Mouse (Mus musculus): ENCODE results near the gene Pdzrn4. TPM values are rescaled to one million over a fixed set of nuclear protein-coding genes. Genes with fewer than 3 reads are reported as not detected.

Gene Pdzrn4
- total RNA-seq, 2 experiments from 2014 or later, result 0.54 to 0.74 TPM

DNA sequence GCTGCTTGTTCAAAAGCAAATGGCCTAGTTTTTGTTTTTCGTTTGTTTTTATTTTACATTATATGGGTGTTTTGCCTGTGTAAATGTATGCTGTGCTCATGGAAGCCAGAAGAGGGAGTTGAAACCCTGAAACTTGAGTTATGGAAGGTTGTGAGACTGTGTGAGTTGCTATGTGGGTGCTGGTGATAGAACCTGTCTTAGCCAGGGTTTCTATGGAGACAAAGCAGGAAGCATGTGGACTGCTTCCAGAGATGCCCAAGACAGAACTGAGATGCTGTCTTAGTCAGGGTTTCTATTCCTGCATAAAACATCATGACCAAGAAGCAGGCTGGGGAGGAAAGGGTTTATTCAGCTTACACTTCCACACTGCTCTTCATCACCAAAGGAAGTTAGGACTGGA, 190.8 kb downstream of the Pdzrn4 start:
- no peak for DNase-seq

DNA sequence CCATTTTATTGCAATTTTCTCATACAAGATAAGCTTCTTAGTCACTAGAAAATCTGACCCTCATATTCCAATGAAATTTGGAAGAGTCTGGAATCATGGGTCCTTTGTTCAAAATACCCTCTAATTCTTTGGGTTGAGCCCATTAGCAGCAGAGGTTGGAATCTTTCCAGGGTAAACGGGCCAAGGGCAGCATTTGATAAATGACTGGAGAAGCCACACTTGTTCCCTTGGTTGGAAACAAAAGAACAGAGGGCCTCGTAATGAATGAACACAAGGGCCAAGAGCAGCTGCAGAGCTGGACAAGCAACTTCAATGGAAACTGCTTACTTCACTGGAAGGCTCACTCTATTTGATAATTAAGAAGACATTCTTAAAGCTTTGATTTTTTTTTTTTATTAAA, 198.0 kb downstream of the Pdzrn4 start:
- DNase-seq, result no peak

DNA sequence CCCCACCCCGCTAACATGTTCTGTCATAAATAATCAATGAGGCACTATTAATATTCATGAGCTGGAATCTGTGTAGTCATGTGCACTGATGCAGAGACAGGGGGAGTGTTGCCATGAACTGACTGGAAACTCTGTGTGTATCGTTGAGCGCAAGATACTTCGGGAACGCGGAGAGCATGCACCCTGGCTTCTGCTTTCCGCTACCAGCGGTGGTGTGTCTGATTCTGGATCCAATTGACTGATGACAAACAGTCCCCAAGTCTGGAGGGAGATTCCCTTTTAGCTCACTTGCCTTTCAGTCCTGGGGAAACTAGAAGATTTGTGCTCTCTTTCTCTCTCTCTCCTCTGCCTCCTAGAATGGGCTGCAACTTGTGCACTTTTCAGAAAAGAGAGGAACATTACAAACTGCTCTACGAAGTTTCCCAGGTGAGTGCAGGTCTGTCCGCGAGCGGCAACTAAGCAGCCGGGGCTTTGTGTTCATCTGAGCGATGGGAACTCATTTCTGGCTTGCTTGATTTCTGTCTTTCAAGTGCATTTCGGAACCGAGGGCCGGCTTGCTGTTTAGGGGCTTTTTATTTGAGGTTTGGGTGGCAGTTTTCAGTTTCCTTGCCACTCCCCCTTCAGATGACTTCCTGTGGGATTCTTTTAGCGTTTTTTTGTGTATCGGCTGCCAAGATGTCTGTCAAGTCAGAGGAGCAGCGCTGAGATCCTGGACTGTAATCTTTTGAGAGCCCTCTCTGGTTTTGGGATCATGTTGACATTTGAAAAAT, 200.5 kb downstream of the Pdzrn4 start:
- DNase-seq, result no peak

DNA sequence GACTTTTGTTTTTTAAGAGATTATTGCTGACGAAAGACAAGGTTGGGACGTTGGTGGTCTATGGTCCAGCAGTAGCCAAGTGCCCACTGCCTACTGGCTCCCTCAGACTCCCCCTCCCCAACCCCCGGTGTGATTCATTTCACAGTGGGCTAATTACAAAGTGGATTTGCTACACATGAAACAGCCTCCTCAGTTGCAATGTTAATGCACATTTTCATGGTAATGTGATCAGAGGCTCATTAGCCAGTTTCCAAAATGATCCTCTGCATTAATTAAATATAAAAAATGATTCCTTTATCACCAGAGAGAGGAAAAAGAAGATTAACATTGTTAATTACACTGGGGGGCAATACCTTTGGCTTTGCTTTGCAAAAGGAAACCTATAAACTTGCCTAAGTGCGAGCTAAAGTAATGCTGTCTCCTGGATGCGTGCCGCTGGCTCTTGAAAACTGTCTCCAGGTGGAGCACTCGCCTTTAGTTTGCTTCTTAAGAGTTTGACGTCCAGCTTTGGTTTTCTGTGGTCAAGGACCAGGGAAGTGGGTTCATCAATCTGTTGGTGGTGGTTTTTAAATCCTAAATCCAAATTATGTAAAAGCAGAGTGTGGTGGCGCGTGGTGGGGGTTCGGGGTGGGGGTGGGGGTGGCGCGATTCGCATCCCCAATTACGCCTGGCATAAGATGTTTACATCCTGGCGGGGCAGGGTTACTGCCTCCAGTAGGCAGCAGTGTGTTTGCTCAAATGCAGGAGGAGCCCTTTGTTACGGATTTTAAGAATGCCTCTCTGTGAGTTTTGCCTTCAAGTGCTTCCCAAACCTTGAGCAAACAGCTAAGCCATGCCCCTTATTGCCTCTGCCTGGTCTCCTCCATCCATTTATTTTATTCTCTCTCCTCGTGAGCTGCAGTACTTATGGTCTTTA, 202.0 kb downstream of the Pdzrn4 start:
- no peak for DNase-seq

DNA sequence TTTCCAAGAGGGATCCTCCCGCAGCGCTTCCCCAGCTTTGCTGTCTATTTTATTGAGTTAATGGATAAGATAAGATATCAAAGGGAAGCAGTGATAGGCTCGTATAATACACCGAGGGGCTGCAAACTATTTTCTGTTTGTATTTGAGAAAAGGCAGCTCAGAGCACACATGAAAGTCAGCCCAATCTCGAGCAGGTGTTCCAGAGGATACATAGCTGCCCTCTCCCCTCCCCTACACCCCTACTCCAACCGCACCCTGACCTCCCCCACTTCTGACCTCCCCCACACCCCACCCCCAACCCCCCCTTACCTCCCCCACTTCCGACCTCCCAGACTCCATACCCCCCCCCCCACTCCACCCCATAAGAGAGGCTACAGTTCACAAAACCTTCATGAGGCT, 202.7 kb downstream of the Pdzrn4 start:
- no peak for DNase-seq

DNA sequence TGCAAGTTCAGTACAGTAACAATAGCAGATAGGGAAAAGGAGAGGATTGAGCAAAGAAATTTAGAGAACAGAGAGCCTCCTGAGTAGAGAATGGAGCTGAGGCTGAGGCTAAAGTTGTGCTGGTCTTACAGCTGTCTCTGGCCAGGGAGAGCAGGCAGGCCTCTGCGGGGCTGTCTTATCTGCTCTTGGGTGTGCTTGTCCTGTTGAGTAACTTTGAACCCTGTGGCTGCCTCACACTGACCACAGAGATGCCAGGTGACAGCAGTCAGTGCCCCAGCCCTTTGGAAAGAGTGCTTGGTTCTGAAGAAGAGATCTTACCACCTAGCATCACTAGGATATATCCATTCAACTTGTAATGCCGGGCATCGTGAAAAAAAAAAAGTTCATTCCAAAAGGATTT, 214.2 kb downstream of the Pdzrn4 start:
- DNase-seq, result no peak

DNA sequence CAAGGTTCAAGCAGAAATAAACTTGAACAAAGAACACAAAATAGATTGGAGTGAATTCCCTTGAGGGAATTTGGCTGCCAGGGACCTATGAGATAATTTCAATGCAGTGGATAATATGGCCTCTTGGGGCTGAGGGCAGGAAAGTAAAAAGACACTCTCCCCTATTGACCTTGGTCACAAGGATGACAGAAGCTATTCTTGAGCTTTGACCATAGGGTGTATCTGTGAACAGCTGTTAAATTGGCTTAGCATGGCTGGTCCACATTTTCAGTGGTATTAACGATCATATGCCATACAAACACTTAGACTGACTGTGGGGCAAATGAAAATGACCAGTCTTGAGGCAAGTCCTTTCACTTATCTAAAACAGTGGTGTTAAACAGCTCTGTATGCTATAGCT, 215.7 kb downstream of the Pdzrn4 start:
- no peak for DNase-seq

DNA sequence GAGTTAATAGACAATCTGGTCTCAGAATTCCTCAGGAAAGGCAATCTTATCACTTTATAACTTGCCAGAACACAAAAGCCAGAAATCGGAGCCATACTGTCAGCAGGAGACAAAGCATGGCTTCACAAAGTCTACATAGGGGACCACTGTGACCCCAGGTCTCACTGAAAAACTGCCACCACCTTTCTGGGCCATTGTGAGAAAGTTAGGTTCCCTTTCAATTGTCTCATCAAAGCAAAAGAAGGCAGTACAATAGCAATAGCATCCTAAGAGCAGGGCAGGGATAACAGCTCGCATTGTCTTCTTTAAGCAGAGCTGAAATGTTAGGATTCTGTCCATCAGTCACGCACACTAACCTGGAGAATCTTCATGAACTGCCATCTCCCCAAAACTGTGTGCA, 216.5 kb downstream of the Pdzrn4 start:
- no peak for DNase-seq

DNA sequence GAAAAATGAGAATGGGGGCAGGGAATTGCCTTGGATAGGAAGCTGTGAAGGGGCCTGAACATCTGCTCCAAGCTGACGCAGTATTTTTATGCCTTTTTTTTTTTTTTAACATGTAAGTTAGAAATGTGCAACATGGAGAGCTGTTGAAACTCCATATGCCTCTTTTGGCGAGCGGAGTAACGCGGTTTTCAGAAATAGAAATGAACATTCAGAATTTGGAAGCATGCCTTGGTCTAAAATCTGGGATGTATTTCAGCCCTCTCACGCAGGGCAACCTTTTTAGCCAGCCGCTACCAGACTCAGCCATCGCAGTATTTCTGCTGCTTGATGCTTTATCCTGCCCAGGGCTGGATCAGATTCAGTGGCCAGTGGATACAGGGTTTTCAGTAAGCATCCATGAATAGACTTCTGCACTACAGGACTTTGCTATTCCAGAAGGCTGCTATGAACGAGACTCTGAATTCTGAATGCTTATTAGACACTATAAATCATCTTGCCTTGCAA, 225.1 kb downstream of the Pdzrn4 start:
- no peak for DNase-seq

DNA sequence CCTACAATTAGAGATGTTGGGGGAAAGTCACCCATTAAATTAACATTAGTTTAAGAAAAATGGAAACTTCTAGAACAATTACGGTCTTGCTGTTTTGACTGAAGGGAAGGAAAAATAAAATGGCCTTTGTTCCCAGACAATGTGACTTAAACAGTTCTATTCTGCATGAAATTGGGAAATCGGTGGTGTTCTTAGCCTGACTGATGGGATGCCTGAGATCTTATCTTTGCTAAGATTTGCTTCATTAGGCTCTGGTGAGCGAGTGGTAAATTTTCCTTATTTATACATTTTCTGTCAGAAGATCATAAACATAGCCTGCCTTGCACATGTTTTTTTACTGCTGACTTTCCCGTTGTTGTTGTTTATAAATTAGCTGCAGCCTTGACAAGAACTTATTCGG, 225.6 kb downstream of the Pdzrn4 start:
- DNase-seq, result no peak

DNA sequence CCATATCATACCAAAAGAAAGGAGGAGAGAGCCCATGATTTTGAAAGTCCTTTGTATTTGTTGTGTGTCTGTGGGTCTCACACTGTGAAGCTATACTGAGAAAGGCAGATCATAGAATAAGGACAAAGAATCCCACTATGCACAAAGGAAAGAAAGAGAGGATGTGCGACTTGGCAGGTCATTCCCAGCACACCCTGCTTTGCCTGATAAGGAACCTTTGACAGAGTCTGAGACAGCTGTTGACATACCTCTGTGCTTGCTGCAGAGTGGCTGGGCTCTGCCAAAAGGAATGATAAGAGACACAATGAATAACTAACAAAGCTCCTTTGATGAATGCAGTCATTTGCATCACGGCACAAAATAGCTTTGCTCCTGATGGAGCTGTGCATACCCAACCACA, 232.5 kb downstream of the Pdzrn4 start:
- DNase-seq, result no peak

DNA sequence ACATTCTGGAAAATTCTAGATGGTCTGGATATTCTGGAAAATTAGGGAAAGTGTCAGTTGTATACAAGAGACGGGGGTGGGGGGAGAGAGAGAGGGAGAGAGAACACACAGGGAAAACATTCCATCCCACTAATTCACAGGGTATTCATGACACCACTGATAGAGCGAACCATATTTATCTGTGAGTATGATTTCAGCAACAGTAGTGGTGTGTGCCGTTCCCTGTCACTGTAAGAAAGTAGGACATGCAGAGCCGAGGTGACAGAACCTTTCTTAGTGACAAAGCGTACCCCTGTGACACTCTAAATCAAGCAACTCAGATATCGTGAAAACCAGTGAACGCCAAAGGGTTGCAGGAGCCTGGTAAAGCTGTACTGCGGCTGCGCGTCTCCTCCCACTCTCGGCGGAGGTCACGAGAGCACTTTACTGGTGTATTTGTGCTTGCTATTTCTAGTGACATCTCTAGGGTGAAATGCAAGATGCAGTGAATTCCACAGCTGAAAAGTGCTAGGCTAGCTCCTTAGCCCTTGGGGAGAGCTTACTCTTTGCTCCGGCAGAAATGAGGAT, 237.4 kb downstream of the Pdzrn4 start:
- DNase-seq, result no peak

DNA sequence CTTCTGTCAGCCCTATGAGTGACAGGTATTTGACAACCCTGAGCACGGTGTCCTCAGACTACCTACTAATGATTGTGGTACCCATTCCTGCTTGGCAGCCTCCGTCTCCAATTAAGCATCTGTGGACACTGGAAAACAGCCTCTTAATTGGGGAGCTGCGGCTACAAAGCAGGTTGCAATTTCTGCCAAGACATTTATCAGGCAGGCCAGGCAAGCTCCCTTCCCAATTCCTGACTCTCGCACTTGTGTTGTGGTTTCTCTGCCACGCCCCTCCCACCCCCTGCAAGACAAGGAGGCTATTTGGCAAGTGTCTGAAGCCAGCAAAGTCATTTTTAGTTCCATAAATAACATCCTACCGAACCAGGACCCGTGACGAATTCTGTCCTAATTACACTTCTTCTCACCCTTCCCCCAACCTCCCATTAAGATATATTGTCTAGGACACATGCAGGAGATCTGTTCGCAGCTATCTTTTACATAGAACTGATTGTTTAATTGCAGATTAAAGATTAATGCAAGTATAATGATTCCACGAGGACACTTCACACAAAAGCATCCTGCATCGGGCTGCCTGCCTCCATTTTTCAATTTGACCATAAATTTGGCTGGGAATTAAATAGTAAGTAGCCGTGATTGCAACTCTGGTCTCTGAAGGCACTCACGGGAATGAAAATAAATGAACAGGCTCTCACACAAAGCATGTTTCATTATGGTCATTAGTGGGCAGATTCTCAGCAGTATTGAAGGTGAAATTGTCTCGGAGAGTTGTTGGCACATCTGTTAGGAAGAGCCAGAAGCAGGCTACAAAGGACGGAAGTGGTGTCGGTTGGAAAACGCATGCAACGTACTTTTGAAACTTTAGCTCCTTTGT, 243.8 kb downstream of the Pdzrn4 start:
- no peak for DNase-seq

DNA sequence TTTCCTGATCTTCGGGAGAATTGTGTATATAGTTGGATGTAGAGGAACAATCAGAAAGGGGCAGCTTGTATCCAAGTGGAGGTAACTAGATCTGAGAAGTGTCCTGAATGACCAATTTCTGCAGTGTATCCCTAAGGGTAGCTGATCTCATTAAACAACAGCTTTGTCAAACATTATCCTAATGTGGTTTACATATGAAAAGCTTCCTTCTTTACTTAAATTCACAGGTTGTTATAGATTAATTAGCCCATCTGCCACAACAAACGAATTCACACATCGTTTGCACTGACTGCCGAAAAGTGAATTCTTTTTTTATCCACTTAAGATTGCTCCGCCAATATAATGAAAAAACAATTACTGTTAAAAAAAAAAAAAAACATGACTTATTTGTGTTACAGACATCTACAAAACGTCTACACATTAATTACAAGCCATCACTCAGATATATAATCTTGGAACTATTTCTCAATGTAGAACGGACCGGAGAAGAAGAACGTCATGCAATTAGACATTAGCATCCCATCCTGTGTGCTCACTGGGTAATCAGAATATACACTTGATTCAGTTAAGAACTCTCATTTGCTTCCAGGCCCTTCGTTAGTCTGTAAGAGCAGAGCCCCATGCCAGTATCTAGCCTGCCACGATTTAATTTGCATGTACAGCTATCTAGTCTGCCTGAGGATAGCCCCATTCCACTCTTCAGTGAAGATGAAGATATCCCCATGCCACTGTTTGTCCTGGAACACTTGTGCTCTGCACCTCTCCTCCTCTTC, 274.8 kb downstream of the Pdzrn4 start:
- no peak for DNase-seq

DNA sequence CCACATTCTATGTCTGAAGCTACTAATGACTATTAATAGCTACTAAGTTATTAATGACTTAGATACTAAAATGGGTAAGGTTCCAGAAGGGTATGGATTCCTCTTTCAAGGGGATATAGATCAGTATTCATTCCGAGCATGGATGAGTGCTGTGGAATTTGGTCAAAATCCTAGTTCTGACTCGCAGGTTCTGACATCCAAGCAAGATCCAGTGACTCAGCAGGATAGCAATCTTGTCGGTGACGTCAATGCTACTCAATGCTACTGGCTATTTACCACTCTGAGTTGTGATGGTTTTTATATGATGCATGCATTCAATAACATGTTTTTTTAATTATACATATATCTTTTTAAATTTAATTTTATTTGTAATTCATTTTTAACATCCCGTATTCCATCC, 279.4 kb downstream of the Pdzrn4 start:
- no peak for DNase-seq

DNA sequence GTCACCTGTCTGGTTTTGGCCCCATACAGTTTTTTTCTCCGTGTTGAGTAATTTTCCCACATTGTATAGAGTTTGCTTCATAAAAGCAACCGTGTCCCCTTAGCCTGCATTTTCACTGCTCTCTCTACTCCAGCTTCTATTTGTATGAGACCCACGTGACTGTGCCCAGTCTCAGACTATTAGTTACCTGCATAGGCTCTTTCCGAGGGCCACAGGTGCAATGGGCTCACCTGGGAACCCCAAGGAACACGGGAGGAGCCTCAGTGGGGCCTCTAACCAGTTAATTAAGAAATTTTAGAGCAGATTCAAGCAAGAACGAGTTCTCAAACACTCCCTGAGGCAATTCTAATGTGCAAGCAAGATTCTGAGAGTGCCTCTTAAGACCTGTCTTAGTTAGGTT, 281.7 kb downstream of the Pdzrn4 start:
- no peak for DNase-seq

DNA sequence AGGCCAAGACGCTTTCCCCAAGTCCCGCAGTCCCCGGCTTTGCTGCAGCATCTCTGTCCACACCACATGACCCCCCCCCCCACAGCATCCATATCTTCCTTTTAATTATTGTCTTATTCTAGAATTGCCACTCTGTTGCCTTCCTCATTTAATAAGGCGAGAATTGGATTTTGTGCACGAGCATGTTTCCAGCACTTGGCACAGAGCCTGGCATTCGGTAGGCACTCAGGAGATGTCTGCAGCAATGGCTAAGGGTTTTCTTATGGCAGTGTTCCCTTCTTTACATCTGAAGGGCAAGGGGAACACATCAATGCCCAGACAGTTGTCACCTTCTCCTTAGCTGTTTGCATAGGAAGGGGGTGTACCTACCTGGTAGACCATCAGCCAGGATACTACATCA, 282.9 kb downstream of the Pdzrn4 start:
- no peak for DNase-seq

DNA sequence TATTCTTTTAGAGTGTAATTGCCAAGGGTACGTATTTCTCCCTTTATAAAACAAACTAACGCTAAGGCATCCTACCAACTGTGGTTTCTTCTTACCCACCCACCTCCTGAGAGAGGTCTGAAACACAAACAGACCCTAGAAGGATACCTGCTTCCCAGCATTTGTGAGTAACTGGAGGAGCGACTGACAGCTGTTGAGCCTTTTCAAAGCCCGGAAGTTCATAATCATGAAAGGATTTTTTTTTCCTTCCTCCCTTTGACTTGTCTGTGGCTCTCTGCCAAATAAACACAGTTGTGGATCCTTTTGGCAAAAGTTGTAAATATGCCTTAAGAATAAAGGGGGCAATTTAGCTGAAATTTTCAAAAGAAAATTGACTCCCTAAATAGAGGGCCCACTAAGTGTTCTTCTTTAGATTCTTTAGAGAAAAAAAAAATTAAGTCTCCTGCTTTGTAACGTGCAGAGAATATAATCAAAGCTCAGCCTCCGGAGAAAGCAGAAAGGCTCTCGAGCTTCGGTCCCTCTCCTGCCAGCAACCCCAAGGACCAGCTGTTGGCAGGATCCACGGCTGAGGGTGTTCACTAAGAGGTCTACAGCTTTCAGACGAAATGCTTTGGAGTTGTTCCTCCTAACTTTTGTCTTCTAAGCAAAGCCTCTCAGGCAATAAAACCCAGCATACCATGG, 299.7 kb downstream of the Pdzrn4 start:
- no peak for DNase-seq

DNA sequence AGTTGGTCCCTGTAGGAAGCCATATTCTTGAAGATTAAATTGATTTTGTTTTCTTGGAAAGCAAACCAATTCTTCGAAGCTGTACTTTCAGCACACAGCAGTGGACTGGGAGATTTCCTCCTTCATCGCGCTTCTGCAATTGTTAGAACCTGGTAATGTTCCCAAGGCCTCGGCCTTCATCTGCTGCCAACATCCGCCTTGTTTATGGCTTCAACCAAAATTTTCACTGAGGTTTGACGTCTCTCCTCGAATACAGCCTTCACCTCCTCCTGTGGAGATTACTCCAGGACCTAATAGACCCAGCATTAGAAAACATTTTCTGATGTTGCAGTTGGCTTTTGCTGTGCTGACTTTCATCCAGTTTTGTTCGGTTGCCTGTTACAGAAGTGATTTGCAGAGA, 307.5 kb downstream of the Pdzrn4 start:
- DNase-seq, result no peak

DNA sequence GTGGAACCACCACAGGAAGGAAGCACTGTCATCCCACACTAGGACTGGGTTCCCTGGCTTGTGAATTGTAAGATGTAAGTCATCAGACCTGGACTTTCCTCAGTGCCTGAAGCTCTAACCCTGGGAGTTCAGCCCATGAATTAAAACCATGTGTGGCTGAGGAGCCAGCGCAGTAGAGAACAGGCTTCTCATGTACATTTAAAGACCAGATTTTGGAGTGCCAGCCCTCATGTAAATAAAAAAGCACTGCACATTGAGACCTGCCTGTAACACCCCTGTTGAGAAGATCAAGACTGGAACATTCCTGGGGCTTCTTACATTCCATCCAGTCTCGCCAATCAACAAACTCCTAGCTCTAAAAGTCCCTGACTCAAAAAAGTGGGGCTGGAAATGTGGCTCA, 342.0 kb downstream of the Pdzrn4 start:
- no peak for DNase-seq

DNA sequence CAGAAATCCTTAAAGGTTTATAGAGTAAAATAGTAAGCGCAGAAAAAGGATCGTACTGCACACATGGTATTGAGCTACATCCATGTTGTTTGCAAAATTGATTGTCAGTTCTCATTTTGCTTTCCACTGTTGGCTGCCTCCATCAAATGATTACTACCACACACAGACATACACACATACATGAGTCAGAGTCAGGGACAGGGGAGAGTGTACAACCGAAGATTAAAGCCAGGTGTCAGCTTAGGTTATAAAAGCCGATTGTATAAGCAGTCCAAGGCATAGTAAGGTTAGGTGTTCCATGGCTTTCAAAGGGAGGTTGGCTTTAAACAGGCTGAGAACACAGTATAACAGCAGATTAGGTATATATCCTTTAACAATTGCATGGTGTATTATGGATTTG, 343.2 kb downstream of the Pdzrn4 start:
- no peak for DNase-seq
